Mouse (Mus musculus): Measurements from ENCODE around the gene Npas3.

GRCm38 (mm10) chr12:53753368-53753937 is 505.0 kb downstream of the Npas3 start:
- TF ChIP-seq CTCF (IDR thresholded peaks at IDR 0.05; ENCODE audit: low read depth) (no peak), EP300 (optimal IDR thresholded peaks at IDR 0.05) (no peak)

All from stomach, postnatal 0 days (tissue).